Mouse (Mus musculus) urinary bladder, adult 2 months (tissue): ENCODE results near the gene Tmem131. TPM values are rescaled to one million over a fixed set of nuclear protein-coding genes. Genes with fewer than 3 reads are reported as not detected.

Source experiments
- DNase-seq: peaks from one replicate; pipeline ENCODE4 v3.0.0; 2022; ENCODE audit warnings: low spot score
- polyA plus RNA-seq: library from polyadenylated mRNA; depleted of rRNA; stranded (reverse); fragments of >200 nt; gene quantifications from 2 replicates; pipeline ENCODE4 v1.2.3, GENCODE M21; 2012

The Tmem131 gene
- polyA plus RNA-seq, 1 experiment: 15.0 TPM

DNA sequence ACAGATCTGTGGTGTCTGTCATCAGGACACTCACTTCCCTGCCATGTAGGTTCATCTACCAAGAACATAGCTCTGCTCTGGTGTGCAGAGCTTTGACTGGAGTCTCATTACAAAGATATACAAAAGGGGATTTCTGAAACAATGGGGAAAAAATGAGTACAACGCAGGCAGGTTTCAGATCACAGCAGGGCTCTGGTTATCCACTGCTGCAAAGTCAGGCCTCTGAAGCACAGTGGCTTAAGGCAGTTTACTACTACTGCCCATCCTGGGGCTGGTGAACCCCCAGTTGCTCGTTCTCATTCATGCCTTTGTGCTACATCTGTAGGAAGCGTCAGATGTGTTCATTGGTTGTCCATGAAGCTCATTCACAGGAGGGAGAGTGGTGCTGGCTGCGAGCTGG lies 57.0 kb downstream of the Tmem131 start:
- no peak for DNase-seq

DNA sequence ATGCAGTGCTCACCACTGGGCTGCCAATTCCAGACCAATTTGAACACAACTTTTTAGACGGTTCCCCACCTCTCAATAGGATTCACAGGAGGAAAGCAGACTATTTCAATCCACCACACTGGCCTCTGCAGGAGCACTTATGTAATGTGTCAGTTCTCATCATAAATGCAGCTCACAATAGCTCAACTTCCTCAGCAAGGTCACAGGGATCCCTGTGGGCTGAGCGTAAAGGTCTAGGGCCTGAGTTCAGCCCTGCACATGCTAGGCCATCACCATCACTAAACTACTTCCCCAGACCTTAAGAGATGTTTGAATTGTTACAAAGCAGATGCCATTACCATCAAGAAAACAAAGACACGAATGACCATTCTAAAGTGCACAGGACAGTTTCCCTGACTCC lies 58.9 kb downstream of the Tmem131 start:
- DNase-seq: no peak

DNA sequence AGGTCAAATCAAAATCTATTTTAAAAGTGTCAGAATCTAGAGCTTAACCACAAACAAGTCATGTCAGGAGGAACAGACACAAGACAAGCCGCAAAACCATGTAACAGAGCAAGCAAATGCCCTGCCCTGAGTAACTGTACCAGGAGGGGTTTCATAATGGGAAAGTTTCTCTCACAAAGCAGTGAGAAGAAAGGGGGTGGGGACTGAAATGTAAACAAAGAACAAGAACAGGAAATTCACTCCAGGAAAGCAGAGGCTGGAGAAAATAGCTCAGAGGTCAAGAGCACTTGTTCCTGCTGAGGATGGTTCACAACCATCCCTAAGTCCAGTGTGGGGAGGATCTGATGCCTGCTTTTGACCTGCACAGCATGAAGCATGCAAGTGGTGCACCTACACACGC lies 59.7 kb downstream of the Tmem131 start:
- DNase-seq: no peak

DNA sequence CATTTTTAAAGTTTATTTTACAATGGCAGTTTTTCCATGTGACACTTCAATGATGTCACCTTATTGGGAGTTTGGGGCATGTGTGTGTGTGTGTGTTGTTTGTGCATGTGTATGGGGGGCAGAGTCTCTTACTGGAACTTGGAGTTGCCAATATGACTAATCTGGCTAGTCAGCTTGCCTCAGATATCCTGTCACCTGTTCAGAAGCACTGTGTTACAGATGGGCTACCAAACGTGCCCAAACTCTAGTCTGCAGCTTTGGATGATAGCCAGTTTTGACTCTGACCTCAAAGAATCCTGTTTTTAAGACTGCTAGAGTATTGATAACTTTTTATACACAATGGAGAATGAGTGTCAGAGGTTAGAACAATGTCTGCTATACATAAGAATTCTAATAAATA lies 64.3 kb downstream of the Tmem131 start:
- no peak for DNase-seq

DNA sequence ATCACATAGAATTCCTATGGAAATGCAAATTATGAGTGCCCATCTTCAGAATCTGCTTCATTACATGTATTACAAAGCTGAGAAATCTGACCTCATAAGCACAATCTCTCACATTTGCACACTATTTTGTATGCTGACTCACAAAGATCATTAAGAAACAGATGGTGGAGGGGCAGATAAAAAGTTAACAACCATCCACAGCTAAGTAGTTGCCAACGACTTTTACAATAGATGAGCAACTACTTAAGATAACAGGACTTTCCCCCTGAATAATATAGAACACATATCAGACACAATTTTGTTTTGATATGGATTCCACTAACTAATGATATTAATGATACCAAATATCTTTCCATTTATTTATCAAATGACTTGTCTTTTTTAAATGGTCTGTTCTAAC lies 66.3 kb downstream of the Tmem131 start:
- no peak for DNase-seq

DNA sequence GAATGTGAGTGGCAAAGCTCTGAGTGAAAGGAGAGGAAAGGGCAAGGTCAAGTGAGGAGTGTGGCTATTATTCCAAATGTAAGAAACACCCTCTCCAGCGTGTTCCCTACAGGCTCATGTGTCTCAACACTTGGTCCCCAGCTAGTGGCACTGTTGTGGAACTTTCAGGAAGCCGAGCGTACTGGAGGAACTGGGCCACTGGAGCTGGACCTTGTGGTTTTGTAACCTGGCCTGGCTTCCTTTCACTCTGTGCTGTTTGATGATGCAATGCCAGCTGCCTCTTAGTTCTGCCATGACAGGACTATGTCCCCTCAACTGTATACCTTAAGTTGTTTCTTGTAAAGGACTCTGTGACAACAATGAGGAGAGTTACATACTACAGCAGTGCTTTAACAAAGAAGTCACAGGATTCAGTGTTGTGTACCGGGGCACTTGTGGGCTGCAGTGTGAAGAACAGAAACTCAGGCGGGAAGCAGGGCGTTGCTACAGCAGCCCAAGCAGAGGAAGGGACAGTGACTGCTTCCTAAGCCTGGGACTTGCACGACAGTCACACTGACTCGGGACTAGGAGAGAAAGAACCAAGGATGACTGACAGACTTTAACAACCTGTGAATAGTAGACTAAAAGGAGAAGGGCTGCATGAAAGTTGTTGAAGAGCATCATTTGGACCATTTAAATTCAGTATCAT lies 68.4 kb downstream of the Tmem131 start:
- no peak for DNase-seq

DNA sequence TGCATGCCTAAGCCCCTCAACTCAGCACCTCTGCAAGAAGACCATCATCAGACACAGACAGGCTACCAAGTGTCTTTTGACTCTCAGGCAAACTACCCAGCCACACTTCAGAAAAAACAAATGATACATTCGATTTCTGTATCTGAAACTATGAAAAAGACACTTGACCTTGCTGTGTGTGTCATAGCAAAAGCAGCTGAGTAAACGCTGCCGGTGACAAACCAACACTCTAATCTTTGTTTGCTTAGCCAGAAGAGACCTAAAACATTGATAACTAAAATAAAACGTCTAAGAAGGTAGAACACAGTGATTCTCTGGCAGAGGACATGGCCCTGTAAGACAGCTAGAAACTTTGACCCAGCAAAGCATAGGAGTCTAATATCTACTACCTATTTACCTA lies 72.2 kb downstream of the Tmem131 start:
- DNase-seq: no peak

DNA sequence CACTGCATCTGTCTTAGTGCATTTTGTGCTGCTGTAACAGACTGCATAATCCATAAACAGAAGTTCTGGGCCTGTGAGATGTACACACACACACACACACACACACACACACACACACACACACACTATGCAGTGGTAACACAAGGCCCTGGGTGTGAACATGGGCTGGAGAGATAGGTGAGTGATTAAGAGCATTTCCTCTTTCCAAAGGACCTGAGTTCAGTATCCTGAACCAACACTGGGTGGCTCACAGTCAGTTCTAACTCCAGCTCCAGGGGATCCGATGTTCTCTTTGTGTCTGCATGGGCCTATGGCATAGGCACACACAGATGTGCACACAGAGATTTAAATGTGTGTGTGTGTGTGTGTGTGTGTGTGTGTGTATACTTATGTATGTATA lies 72.9 kb downstream of the Tmem131 start:
- DNase-seq: no peak

DNA sequence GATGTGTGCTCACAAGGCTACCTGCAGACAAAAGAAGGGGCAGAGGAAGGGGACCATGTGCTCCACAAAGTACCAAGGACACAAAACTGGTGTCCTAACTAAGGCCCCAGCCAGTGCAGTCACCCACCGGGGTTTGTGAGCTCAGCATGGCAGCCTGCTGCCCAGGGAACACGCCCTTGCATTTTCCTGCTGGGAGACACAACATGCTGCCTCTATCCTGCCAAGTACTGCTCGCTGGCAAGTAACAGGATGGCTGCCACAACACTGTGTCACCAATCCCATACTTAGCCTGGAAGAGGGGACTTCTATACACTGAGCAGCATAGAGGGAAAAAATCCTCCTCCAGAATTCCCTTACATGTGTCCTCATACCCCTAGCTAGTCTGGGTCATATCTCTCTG lies 78.7 kb downstream of the Tmem131 start:
- DNase-seq: no peak

DNA sequence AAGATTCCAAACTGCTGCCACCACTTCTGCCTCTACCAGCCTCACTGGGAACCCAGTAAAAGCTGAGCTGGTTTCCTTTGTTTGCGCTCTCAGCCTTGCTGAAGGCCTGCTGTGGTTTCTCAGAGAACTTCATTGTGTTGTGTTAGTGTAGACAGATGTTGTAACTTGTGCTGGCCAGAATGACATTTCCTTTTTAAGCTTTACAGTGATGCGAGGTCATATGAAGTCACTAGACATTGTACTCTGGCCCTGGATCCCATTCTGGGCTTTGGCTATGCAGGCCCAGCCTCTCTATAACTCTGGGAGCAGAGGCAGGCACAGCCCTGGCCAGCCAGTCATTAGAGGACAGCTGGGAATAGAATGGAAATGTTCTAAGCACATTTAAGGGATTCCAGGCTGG lies 81.7 kb downstream of the Tmem131 start:
- no peak for DNase-seq

DNA sequence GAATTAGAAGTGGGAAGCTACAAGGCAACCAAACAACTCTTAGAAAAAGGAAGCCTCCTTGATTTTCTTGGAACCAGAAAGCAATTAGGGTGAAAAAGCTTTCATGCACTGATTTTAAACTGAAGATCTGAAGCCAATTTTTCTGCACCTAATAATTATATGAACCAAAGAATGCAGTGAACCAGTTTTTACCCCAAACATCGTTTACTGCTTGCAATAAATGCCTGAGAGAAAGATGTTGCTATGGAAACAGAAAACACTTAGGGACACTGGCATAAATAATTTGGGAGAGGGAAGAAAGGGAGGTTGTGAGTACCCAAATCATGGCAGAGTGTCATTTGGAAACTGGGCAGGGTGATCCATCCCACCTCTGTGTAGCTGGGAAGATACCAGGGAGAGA lies 82.6 kb downstream of the Tmem131 start:
- no peak for DNase-seq

DNA sequence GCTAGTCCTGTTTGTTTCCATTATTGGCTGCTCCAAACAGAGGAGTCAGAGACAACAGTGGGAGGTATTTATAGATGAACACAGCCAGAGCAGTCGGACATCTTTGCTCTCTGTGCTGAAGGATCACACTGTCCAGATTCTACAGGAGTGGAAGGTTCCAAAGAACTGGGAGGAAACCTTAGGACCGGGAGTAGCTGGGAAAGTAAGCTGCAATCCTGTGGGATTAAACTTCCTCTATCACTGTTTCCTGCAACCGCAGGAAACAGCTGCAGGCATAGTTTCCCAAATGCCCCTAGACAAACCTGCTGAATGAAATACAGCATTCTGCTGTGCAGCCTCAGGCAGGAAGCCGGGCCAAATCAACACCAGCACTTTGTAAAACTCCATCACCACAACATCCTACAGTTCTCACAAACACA lies 83.0 kb downstream of the Tmem131 start:
- DNase-seq: no peak

DNA sequence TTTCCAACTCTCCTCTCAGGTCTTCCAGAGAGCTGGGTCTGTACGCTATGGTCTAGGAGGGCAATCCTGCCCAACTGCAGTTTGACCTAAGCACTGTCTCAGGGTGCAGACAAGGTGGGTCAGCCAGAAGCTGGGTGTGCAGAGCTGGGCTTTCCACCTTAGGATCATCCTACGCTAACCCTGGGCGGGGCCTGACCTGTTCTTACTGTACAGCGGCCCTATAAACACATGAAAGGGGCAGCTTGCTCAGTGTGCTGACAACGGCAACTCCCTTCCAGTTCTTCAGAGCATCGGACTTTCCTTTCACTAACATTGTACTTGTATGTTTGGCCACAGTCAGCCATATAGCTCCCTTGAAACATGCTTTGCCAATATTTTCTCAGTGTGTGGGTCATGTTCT lies 86.4 kb downstream of the Tmem131 start:
- DNase-seq: no peak

DNA sequence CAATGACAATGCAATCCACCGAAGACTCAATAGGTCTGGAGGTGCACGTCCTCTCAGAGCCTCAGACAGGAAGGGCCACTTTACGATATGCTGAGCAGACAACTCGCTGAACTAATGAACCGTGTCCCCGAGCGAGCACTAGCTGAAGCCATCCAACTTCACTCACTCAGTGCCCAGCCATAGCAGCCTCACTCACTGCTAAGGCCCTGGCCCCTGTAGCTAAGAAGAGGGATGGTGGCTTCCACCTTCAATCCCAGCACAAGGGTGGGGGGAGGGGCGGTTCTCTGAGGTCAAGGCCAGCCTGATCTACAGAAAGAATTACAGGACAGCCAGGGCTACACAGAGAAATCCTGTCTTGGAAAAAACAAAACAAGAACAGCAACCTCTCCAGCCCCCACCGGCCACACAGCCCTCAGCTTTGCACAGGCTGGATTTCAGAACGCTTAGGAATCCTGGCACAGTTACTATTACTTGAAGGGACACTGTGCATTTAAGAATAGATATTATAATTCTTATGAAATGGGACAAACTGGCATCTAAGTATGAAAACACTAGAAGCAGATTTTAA lies 89.2 kb downstream of the Tmem131 start:
- no peak for DNase-seq

DNA sequence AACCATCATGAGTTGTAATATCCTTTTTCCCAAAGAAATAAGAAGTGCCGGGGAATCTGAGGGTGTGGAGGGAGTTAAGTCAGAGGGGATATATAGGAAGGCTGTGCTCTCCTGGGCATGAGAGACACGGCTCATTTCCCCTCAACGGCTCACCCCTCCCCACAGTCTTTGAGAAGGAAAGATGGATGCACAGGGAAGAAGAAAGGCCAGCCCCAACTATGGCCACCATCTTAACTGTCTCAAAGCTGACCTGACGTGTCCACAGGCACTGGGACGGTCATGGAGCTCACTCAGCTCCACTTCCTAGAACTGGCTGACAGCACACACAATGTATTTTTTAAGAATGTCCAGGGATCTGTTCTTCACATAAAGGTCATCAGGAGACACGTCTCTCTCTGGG lies 91.4 kb downstream of the Tmem131 start:
- no peak for DNase-seq

DNA sequence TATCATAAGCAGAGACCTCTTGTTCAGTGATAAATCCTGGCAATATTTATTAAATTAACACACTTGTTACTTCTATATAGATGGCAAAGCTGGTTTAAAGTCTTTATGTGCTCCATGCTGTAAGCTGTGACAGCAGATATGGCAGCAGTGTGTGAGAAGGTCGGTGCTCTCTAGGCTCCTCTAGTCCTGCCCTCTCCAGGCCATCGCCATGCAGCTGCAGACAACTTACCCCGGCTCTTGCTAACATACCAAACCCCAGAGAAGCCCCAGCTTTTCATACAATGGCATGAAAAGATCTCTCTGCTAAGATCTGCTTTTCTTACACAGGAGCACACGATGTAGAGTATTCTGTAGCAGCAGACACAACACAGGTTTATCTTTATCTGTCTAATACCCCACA lies 92.1 kb downstream of the Tmem131 start:
- no peak for DNase-seq

DNA sequence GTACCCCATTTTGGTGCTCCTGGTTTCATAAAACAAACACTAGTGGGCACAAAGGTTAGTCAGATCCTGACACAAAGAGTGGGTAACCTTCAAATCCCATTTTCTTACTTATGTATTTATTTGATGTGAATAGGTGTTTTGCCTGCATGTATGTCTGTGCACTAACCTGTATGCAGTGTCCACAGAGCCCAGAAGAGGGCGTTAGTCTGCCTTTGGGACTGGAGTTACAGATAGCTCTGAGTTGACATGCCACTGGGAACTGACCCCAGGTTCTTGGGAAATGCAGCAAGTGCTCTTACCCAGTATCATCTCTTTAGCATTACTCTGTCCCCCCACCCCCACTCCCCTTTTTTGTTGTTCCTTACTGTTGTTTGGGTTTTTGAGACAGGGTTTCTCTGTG lies 95.4 kb downstream of the Tmem131 start:
- no peak for DNase-seq

DNA sequence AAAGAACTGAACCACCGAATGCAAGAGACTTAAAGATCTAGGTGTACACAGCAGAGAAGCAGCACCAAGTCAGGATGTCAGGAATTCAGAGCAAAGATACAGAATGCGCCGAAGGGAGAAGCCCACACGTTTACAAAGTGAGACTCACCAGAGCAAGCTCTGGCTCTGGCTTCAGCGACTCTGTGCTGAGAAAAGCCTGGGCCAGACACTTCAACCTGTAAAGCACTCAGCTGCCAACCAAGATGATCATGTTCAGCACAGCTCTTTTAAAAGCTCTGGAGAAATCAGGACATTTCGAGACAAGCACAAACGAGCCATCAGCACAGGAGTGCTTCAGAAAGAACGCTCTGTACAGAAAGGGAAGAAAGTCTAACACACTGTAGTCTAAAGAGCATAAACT lies 96.2 kb downstream of the Tmem131 start:
- DNase-seq: no peak

DNA sequence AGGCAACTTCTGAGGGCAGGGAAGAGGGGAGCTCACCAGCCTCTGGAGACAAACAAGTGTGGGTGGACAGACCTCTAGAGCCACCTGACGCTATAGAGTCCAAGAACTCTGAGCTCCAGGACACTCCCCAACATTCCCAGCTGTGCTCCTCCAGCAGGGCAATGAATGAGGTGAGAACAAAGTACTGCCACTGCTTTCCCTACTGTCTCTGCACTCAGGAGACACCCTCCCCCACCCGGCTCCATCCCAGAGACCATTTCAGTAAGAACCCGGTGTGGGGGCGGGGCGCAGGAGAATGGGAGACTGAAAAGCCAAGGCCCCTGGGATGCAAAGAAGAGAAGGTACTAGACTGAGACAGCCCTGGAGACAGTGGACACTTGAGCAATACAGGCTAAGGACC lies 98.4 kb downstream of the Tmem131 start:
- DNase-seq: no peak

DNA sequence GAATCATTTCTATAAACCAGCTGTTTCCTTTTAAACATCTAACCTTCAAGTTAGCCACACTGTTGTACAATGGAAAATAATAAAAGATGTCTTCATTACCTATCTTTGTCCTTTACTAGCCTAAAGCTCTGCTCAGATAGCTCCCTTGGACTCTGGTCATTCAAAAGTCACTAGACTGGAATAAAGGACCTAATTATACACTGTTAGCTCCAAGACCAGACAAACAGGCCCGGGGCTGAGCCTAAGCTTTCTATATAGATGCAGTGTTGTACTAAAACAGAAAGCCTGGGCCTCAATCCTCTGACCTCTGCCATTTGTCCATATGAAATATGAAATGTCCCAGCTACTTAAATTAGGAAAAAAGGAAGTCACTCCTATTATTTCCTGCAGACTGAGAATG lies 101.7 kb downstream of the Tmem131 start:
- no peak for DNase-seq

DNA sequence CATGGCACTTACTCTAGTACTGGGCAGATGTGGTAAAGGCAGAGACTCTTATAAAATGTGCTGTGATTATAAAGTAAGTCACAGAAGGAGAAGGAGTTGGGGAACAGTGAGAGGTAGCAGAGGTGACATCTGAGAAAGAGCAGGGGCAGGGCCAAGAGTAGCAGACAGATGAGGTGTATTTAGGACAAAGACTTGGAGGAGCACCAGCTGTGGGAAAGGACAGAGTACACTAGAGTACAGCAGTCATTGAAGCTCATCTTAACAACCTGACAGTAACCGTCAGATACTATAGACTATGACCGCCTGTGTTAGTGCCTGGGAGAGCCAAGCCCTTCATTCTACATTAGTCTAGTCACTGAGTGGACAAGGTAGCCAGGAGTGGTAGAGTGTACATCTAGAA lies 102.5 kb downstream of the Tmem131 start:
- no peak for DNase-seq

DNA sequence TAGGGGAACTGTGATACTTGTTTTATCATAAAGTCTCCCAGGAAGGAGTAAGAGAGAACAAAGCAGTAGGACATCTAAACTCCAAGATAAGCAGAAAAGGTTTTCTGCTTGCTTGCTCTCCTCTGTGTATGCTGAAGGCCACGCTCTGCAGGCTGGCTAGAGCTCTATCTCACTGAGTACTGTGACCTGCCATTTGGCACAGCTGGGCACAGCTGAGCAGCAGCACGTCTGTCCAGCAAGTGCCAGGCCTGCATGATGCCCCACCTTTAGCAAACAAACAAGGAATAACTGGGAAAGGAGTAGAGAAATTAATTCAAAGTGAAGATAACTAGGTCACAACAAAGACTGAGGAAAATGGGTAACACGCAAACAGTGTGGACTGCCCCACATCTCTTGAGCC lies 103.6 kb downstream of the Tmem131 start:
- DNase-seq: no peak

DNA sequence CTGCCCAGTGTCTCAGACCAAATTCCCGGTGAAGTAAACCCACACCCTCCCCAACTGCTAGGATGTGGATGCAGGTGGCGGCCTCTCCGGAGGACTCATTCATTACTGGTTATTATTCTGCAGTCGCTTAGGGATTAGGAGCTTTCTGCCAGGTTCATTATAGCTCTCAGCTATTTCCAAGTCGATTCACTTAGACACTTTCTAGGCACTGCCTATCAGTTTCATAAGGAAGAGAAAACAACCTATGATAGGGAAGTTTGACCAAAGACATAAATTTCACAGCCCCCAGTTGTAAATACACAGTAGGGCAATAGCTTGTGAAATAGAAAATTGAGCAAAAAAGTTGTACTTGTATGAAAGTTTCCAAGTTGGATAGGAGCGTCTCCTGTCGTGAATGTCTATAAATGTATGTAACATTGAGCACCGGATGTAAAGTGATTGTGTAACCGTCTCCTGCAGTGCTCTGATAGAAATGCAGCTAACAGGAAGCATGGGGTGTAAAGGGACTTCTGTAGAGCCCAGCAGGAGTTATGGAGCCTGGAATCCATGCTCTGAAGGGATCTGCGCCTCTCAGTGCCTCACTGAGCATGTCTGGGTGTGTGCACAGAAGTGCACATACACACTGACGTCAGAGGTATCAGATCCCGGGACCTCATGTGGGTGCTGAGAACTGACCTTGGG lies 107.1 kb downstream of the Tmem131 start:
- no peak for DNase-seq

DNA sequence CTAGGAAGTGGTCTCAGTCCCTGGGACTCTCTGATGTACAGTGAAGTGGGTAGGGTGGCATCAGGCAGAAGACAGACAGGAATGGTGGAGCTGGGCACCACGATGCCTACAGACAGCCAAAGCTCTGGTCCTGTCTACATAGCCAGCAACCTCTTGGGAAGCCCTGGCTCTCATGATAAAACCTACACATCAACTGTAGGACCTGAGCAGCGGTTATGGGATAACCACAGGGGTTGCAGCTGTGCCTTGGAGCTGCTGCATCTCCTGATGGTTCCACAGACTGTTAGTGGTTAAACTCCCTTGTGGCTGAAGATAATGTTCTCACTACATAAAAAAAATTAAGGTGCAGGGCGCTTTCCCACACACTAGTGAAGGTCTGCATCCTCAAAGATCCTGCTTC lies 107.9 kb downstream of the Tmem131 start:
- DNase-seq: no peak
